Mouse (Mus musculus): Measurements from ENCODE around the gene Gm4792. TPM values are rescaled to one million over a fixed set of nuclear protein-coding genes. Genes with fewer than 3 reads are reported as not detected.

Gm4792 gene
- not detected for total RNA-seq (2021)
- long read RNA-seq, experiment 1, result 0 reads
- long read RNA-seq, experiment 2, result 0 reads

- no peak for DNase-seq (ENCODE audit: low spot score in 2 of 2)
These were observed at the start of gene Gm4792 for GRCm38 (mm10) chr10:94298471-94298870. Gene Gm4792, minus strand, starts transcription at chr10:94298703.

DNA sequence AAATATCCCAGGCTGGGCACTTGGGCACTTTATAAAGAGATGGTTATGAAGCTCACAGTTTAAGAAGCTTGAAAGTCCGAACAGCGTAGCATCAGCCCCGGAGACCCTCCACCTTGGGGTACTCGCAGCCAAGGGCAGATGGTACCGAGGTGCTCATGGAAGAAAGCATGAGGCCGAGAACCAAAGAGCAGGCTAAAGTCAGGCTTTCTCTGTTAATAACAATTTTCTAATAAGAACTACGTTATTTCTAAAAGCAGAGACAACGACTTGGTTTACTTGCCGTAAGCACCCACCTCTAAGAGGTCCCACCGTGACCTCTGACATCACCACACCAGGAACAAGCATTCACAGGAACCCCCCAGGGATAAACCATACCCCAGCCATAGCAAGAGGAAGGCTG, 49.5 kb upstream of the Gm4792 start:
- DNase-seq (ENCODE audit: low spot score in 2 of 2), result no peak

DNA sequence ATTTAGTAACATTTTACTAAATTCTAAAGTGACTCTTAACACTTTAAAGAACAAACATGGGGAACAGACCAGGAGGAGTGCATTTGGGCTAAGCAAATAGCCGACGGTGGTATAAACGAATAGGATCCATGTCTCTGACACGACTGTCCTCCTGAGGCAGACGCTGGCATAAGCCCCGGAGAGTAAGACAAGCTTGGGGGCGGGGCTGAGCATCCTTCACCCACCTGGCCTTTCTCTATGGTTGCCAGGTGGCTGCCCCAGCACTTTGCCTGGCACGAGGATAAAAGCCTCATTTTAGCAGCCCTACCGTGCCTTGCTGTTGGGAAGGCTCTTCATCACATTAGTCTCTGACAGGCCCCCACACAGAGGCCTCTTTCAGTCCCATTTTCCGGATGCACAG, 48.8 kb upstream of the Gm4792 start:
- DNase-seq (ENCODE audit: low spot score in 2 of 2), result no peak

DNA sequence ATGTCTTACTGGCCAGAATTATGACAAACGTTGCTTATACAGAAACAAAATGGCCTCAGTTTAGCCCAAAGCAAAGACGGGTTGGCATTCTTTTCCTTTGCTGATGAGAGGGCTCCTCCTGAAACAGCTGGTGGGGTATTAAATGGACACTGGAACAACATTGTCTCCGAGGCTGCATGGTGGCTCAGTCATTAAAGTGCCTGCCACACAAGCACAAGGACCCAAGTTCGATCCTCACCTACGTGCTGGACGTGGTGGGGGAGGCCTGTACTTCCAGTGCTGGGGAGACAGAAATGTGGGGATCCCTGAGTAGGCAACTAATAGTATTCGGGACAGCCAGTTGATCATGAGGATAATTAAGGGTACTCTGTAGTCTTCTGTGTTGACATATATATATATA, 48.1 kb upstream of the Gm4792 start:
- no peak for DNase-seq (ENCODE audit: low spot score in 2 of 2)

DNA sequence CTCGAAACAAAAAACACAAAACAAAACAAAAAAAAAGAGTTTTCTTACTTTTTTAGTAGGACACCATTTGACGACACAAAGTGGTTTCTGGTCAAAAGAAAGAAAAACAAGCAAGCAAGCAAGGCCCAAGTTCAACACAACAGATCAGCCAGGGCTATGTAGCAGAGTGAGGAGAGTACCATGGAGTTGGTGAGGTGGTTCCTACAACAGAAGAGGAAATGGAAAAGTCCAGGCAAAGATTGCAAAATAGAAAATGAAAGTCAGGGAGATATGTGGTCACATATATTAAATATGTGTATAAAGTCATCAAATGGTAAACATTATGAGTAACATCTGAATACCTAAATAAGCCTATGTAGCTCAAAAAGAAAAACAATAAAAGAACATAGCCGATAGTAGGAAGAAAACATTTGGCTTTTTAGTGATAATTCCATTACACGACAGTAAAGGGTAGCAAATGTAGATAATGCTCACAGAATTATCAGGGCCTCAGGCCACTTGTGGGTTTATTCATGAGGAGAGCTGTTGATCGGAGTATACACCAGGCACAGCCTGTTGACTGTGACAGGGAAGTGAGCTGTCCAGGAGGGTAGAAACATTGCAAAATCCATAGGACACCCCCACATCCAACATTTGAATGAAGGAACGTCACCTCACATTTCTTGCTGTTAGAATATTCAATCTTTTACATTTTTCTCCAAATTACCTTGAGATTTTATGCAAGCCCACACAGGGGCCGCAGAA, 47.2 kb upstream of the Gm4792 start:
- no peak for DNase-seq (ENCODE audit: low spot score in 2 of 2)

GRCm38 (mm10) chr10:94344631-94345417, 46.3 kb upstream of the Gm4792 start:
- DNase-seq (ENCODE audit: low spot score in 2 of 2), result no peak

GRCm38 (mm10) chr10:94343581-94343980, 45.1 kb upstream of the Gm4792 start:
- no peak for DNase-seq (ENCODE audit: low spot score in 2 of 2)

DNA sequence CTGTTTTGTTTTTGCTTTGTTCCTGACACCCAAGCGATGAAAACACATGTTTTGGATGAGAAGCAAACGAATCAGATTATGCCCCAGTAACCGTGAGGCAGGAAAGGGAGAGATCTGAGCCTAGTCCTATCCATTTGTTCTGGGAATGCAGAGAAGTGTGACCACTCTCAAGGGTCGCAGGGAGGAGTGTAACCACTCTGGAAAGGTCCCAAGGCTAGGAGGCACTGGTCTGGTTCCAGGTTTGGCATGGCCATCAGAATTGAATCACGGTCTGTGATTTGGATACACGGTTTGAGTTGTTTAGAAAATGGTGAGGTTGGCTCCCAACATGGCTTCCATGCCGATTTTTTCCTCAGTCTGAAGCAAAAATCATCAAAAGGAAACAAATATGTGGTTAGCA, 43.8 kb upstream of the Gm4792 start:
- no peak for DNase-seq (ENCODE audit: low spot score in 2 of 2)

DNA sequence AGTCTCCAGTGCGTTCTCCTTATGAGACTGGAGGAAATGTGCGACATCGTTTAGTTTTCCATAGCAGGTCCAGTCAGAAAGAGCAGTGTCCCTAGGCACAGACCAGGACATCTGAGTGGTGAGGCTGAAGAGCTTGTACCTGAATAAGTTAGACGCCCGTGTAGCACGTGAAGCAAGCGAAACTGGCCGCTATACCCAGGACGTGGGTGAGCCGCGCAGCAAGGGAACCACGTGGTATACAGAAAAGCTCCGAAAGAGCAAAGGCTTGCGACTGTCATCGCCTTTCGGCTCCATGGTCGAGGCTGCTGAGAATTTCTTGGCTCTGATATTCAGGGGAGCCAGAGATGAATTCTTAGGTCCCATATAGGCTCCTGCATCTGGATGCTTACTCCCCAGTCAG, 43.0 kb upstream of the Gm4792 start:
- no peak for DNase-seq (ENCODE audit: low spot score in 2 of 2)

DNA sequence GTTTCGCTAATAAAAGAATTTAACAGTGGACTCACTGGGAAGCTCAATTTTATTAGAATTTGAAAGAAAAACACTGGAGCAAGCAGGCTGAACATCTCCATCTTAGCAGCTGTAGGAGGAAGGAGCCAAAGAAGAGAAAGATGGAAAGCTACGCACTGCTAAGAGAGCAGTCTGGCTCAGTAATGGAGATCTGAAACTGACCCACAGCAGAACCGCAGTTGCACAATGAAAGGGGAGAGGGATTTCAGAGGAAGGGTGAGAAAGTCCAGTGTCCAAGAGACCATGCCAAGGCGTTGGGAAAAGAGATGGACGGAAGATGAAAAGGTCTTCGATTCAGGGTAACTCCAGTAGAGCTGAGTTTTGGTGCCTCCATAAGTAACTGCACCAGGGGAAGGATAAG, 37.6 kb upstream of the Gm4792 start:
- DNase-seq (ENCODE audit: low spot score in 2 of 2), result no peak

GRCm38 (mm10) chr10:94335047-94335446, 36.5 kb upstream of the Gm4792 start:
- DNase-seq (ENCODE audit: low spot score in 2 of 2), result no peak

GRCm38 (mm10) chr10:94333328-94333727, 34.8 kb upstream of the Gm4792 start:
- DNase-seq (ENCODE audit: low spot score in 2 of 2), result no peak

- no peak for DNase-seq (ENCODE audit: low spot score in 2 of 2)
These were observed 34.0 kb upstream of the Gm4792 start for GRCm38 (mm10) chr10:94332358-94333137.

DNA sequence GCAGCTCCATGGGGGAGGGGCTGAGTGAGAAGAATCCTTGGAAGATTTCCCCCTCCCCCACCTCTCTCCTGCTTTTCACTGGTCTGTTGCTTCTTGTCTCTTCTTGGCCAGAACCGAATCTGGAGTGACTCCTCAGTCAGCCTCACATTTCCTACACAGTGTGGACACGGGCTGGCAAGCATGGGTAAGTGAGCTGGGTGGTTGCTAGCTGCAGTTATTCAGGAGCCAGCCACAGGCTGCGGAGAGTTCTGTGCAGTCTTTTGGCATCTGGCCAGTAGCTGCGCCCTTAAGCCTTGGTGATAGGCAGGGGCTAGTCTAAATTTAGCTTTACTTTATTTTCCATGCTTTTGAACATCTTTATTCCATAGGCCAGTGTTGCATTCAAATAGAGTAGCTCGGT, 31.5 kb upstream of the Gm4792 start:
- DNase-seq (ENCODE audit: low spot score in 2 of 2), result no peak

DNA sequence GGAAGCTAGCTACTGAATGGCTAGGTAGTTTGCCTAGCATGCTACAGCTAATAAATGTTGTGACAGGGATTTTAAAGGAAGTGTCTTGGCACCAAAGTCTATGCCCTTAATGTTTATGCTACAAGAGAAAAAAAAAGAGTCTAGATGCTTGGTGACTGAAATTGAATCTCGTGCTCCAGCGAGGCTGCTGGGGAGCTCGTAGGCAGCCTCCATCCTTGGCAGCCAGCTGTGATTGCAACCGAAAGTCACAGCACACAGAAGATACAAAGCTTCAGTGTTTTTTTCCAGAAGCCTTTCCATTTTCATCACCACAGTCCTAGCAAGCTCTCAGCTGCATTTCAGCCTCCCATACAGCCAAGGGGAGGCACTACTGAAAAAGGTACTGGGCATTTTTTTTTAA, 20.1 kb upstream of the Gm4792 start:
- peak in 1 of 2 experiments; percentile 9 for DNase-seq (ENCODE audit: low spot score in 2 of 2)

- DNase-seq (ENCODE audit: low spot score in 2 of 2), result no peak
These were observed 14.6 kb upstream of the Gm4792 start for GRCm38 (mm10) chr10:94313146-94313545.

DNA sequence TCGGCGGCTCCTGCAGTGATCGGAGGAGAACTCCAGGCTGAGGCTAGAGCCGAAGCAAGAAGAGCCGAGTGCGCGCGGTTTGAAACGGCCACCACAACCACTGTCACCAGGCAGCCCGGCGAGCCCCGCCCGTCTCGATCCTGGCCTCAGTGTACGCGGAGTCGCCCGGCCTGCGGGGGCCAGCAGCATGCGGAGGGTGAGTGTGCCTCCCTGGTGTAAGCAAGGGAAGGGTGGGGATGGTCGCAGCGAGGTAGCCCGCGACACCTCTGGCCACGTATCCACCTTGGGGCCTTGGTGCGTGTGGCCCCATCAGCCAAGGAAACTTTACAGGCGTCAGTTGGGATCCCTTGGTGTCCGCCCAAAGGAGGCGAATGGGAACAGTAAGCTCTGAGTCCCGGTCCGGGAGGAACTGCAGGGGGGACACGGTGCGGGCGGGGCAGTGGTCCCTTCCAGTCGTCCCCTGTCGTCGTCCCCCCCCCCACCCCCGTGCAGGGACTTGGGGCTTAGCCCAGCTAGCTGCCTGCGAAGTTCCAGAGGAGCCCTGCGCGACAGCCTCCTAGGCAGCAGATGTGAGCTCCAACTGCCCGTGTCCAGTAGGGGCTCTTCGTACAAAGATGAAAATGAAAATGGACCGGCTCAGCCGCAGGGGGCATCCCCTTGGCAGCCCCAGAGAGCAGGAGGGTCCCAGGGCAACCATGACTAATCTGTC, 13.7 kb upstream of the Gm4792 start:
- DNase-seq (ENCODE audit: low spot score in 2 of 2), result peak in 1 of 2 experiments; percentile 12

- DNase-seq (ENCODE audit: low spot score in 2 of 2), result no peak
These were observed 13.1 kb upstream of the Gm4792 start, which contains the start of gene Tmcc3 for GRCm38 (mm10) chr10:94311511-94312006. Gene Tmcc3, plus strand, starts transcription at chr10:94311949.

GRCm38 (mm10) chr10:94310499-94311267, 12.2 kb upstream of the Gm4792 start:
- DNase-seq (ENCODE audit: low spot score in 2 of 2), result no peak

- no peak for DNase-seq (ENCODE audit: low spot score in 2 of 2)
These were observed 7.0 kb upstream of the Gm4792 start for GRCm38 (mm10) chr10:94305526-94305925.
